Mouse (Mus musculus) lung, postnatal 0 days (tissue): Measurements from ENCODE around the gene Rasgrf2. TPM values are rescaled to one million over a fixed set of nuclear protein-coding genes. Genes with fewer than 3 reads are reported as not detected.

Source experiments
- ATAC-seq: fragments of 200-750 bp; cut with Nextera tagmentation; 2 replicates; pipeline ENCODE4 v1.8.0; 2017; ENCODE audit warnings: moderate library complexity
- DNase-seq: peaks from one replicate; pipeline ENCODE4 v3.0.0-alpha.2; 2016; ENCODE audit warnings: low spot score
- H3K27ac ChIP-seq: fragments of 300-500 bp; sonication (generic); 2 replicates; pipeline ENCODE4 v1.5.1; 2014; ENCODE audit warnings: antibody characterized with exemption, mild to moderate bottlenecking, low read length, mixed read lengths
- H3K27me3 ChIP-seq: fragments of 300-500 bp; sonication (generic); replicated peaks from 2 replicates; pipeline ENCODE4 v1.6.1; 2014; ENCODE audit warnings: low read length, mixed read lengths; ENCODE audit not compliant: insufficient read depth
- H3K36me3 ChIP-seq: fragments of 300-500 bp; sonication (generic); 2 replicates; pipeline ENCODE4 v1.6.1; 2014; ENCODE audit warnings: low read length, mixed read lengths; ENCODE audit not compliant: insufficient read depth
- H3K4me1 ChIP-seq: fragments of 300-500 bp; sonication (generic); 2 replicates; pipeline ENCODE4 v1.6.1; 2014; ENCODE audit warnings: antibody characterized with exemption, low read depth, low read length, mixed read lengths; ENCODE audit not compliant: insufficient read depth
- H3K4me2 ChIP-seq: fragments of 300-500 bp; sonication (generic); replicated peaks from 2 replicates; pipeline ENCODE4 v1.6.1; 2014; ENCODE audit warnings: low read depth, mild to moderate bottlenecking, low read length, moderate library complexity, mixed read lengths
- H3K4me3 ChIP-seq: fragments of 300-500 bp; sonication (generic); 2 replicates; pipeline ENCODE4 v1.5.1; 2014; ENCODE audit warnings: low read depth, low read length
- H3K9ac ChIP-seq: fragments of 300-500 bp; sonication (generic); replicated peaks from 2 replicates; pipeline ENCODE4 v1.6.1; 2014; ENCODE audit warnings: low read depth, mild to moderate bottlenecking
- H3K9me3 ChIP-seq: fragments of 300-500 bp; sonication (generic); 2 replicates; pipeline ENCODE4 v1.6.1; 2016; ENCODE audit warnings: low read length, mixed read lengths
- CTCF ChIP-seq: IDR thresholded peaks from 2 replicates; pipeline ENCODE4 v1.5.1; 2016; ENCODE audit warnings: antibody characterized with exemption, mild to moderate bottlenecking
- EP300 ChIP-seq: IDR thresholded peaks from 2 replicates; pipeline ENCODE4 v1.6.1; 2016; ENCODE audit warnings: antibody characterized with exemption, mild to moderate bottlenecking, control low read depth
- WGBS: fragments of 180-500 bp; shearing (Covaris S2); extraction: QIAGEN DNeasy Blood & Tissue Kit; methylation state at CpG from one replicate; pipeline ENCODE4 v1.1.7; 2014; 5-methylcytosine and 5-hydroxymethylcytosine counted together
- polyA plus RNA-seq: library from polyadenylated mRNA; unstranded; fragments of >200 nt; fragmentation: Nextera tagmentation; extraction: Ambion mirVana; gene quantifications from 2 replicates; pipeline ENCODE4 v1.2.1, GENCODE M21; 2015

The Rasgrf2 gene
- polyA plus RNA-seq, 1 experiment from 2014 or later, result 4.0 TPM

GRCm38 (mm10) chr13:92130994-92131383 lies 467 bp downstream of the Rasgrf2 start:
- H3K9ac ChIP-seq, result no peak overlapping the region
- WGBS, result 6% methylated on average over 22 of the region's 22 CpGs

GRCm38 (mm10) chr13:92129877-92130276 lies 1.6 kb downstream of the Rasgrf2 start:
- H3K4me3 ChIP-seq, result no peak overlapping the region
- no peaks in the 10 kb centered on the region; the same call in 1 of the 2 replicates for H3K27me3 ChIP-seq
- no peak for TF ChIP-seq EP300
- no peak for TF ChIP-seq CTCF
- H3K4me1 ChIP-seq, result peaks cover 4% of the 10 kb centered on the region; the same call in 1 of the 2 replicates
- H3K27ac ChIP-seq, result no peak overlapping the region
- no peak overlapping the region for H3K9ac ChIP-seq
- ATAC-seq, result no peak
- WGBS, result 66% methylated on average over 4 of the region's 4 CpGs
- H3K36me3 ChIP-seq, result no peaks in the 10 kb centered on the region
- no peak overlapping the region for H3K4me2 ChIP-seq
- DNase-seq, result no peak
- no peaks in the 10 kb centered on the region for H3K9me3 ChIP-seq

More at GRCm38 (mm10) chr13:92130994-92131383, 467 bp downstream of the Rasgrf2 start:
- ATAC-seq (0 out of 2 replicates have a peak, but pooled peaks have one; percentile 4), DNase-seq (no peak)
- Histone ChIP-seq H3K4me1 (peaks cover 4% of the 10 kb centered on the region; the same call in 1 of the 2 replicates), H3K27ac (no peak overlapping the region), H3K4me2 (peak overlapping the region; percentile 86), H3K27me3 (no peaks in the 10 kb centered on the region; the same call in 1 of the 2 replicates), H3K36me3 (no peaks in the 10 kb centered on the region), H3K9me3 (no peaks in the 10 kb centered on the region), H3K4me3 (peak overlapping the region; percentile 49)
- TF ChIP-seq CTCF (no peak), EP300 (no peak)

GRCm38 (mm10) chr13:92125902-92126301 lies 5.6 kb downstream of the Rasgrf2 start:
- Histone ChIP-seq H3K27ac (no peak overlapping the region), H3K4me1 (no peaks in the 10 kb centered on the region), H3K27me3 (no peaks in the 10 kb centered on the region; the same call in 1 of the 2 replicates), H3K9me3 (no peaks in the 10 kb centered on the region), H3K36me3 (no peaks in the 10 kb centered on the region), H3K9ac (no peak overlapping the region), H3K4me3 (no peak overlapping the region), H3K4me2 (no peak overlapping the region)
- 78% methylated on average over 5 of the region's 5 CpGs for WGBS
- ATAC-seq (no peak), DNase-seq (no peak)
- TF ChIP-seq CTCF (no peak), EP300 (no peak)

- no peaks in the 10 kb centered on the region for H3K4me1 ChIP-seq
- WGBS, result 29% methylated on average over 5 of the region's 5 CpGs
- H3K9me3 ChIP-seq, result no peaks in the 10 kb centered on the region
- no peak overlapping the region for H3K9ac ChIP-seq
- H3K27ac ChIP-seq, result no peak overlapping the region
- no peaks in the 10 kb centered on the region for H3K27me3 ChIP-seq
- H3K4me2 ChIP-seq, result no peak overlapping the region
- ATAC-seq (peak; percentile 56), DNase-seq (peak; percentile 61)
- no peak overlapping the region for H3K4me3 ChIP-seq
- TF ChIP-seq CTCF (no peak), EP300 (no peak)
- H3K36me3 ChIP-seq, result no peaks in the 10 kb centered on the region
Measured at GRCm38 (mm10) chr13:92119623-92120022, 11.8 kb downstream of the Rasgrf2 start.

GRCm38 (mm10) chr13:92114076-92114475 lies 17.4 kb downstream of the Rasgrf2 start:
- peak; percentile 21 for DNase-seq

GRCm38 (mm10) chr13:92108237-92108636 lies 23.2 kb downstream of the Rasgrf2 start:
- 44% methylated on average over 4 of the region's 4 CpGs for WGBS
- Histone ChIP-seq H3K36me3 (no peaks in the 10 kb centered on the region), H3K4me2 (no peak overlapping the region), H3K9me3 (no peaks in the 10 kb centered on the region), H3K27me3 (no peaks in the 10 kb centered on the region), H3K27ac (no peak overlapping the region), H3K9ac (no peak overlapping the region), H3K4me1 (no peaks in the 10 kb centered on the region; the same call in none of the 2 replicates), H3K4me3 (no peak overlapping the region)
- ATAC-seq (no peak), DNase-seq (peak; percentile 23)
- TF ChIP-seq EP300 (peak; percentile 46; the same call in 1 of the 2 replicates), CTCF (no peak)

More at GRCm38 (mm10) chr13:92114076-92114475, 17.4 kb downstream of the Rasgrf2 start:
- 19% methylated on average over 3 of the region's 3 CpGs for WGBS
- no peak overlapping the region for H3K9ac ChIP-seq
- H3K4me3 ChIP-seq, result no peak overlapping the region
- no peaks in the 10 kb centered on the region for H3K36me3 ChIP-seq
- no peak overlapping the region for H3K4me2 ChIP-seq
- no peaks in the 10 kb centered on the region for H3K9me3 ChIP-seq
- no peaks in the 10 kb centered on the region for H3K4me1 ChIP-seq
- H3K27me3 ChIP-seq, result no peaks in the 10 kb centered on the region
- H3K27ac ChIP-seq, result no peak overlapping the region
- TF ChIP-seq EP300 (0 out of 2 replicates have a peak, but pooled peaks have one; percentile 31), CTCF (no peak)
- peak; percentile 41; the same call in 1 of the 2 replicates for ATAC-seq
